Mouse (Mus musculus) midbrain, embryonic 14.5 days (tissue): ENCODE measurements around the gene Fhod1. TPM values are rescaled to one million over a fixed set of nuclear protein-coding genes. Genes with fewer than 3 reads are reported as not detected.

Source experiments
- ATAC-seq: fragments of 200-750 bp; cut with Nextera tagmentation; 2 replicates; pipeline ENCODE4 v1.8.0; 2017; ENCODE audit warnings: moderate number of reproducible peaks, moderate library complexity; ENCODE audit not compliant: low FRiP score, low TSS enrichment
- DNase-seq: peaks from one replicate; pipeline ENCODE4 v3.0.0-alpha.2; 2015
- H3K27ac ChIP-seq: fragments of 300-500 bp; sonication (generic); replicated peaks from 2 replicates; pipeline ENCODE4 v1.5.1; 2014; ENCODE audit warnings: mild to moderate bottlenecking, low read depth, low read length, moderate library complexity
- H3K27me3 ChIP-seq: fragments of 300-500 bp; sonication (generic); 2 replicates; pipeline ENCODE4 v1.6.1; 2014; ENCODE audit warnings: low read length, control low read depth, mixed read lengths; ENCODE audit not compliant: control insufficient read depth, insufficient read depth
- H3K36me3 ChIP-seq: fragments of 300-500 bp; sonication (generic); 2 replicates; pipeline ENCODE4 v1.6.1; 2014; ENCODE audit warnings: low read length, control low read depth; ENCODE audit not compliant: control insufficient read depth, insufficient read depth
- H3K4me1 ChIP-seq: fragments of 300-500 bp; sonication (generic); 2 replicates; pipeline ENCODE4 v1.6.1; 2014; ENCODE audit warnings: mild to moderate bottlenecking, antibody characterized with exemption, low read length, control low read depth; ENCODE audit not compliant: control insufficient read depth, insufficient read depth
- H3K4me2 ChIP-seq: fragments of 300-500 bp; sonication (generic); 2 replicates; pipeline ENCODE4 v1.6.1; 2014; ENCODE audit warnings: mild to moderate bottlenecking, low read length, moderate library complexity
- H3K4me3 ChIP-seq: fragments of 300-500 bp; sonication (generic); replicated peaks from 2 replicates; pipeline ENCODE4 v1.5.1; 2014; ENCODE audit warnings: low read depth, low read length
- H3K9ac ChIP-seq: fragments of 300-500 bp; sonication (generic); replicated peaks from 2 replicates; pipeline ENCODE4 v1.6.1; 2014; ENCODE audit warnings: mild to moderate bottlenecking, low read length, moderate library complexity
- H3K9me3 ChIP-seq: fragments of 300-500 bp; sonication (generic); 2 replicates; pipeline ENCODE4 v1.6.1; 2016; ENCODE audit warnings: low read length, control low read depth, mixed read lengths; ENCODE audit not compliant: control insufficient read depth
- WGBS: fragments of 180-500 bp; shearing (Covaris S2); extraction: QIAGEN DNeasy Blood & Tissue Kit; methylation state at CpG from one replicate; pipeline ENCODE4 v1.1.7; 2014; 5-methylcytosine and 5-hydroxymethylcytosine counted together
- microRNA counts: library from miRNA; unstranded; fragments of <30 nt; microRNA quantifications from one replicate; lab custom pipeline; 2016
- microRNA-seq: library from miRNA; unstranded; fragments of <30 nt; microRNA quantifications from one replicate; pipeline ENCODE4, GENCODE M21; 2016
- polyA plus RNA-seq: library from polyadenylated mRNA; unstranded; fragments of >200 nt; fragmentation: Nextera tagmentation; extraction: Ambion mirVana; gene quantifications from 2 replicates; pipeline ENCODE4 v1.2.1, GENCODE M21; 2014

The Fhod1 gene
- polyA plus RNA-seq, 1 experiment from 2014 or later = 0.84 TPM

DNA sequence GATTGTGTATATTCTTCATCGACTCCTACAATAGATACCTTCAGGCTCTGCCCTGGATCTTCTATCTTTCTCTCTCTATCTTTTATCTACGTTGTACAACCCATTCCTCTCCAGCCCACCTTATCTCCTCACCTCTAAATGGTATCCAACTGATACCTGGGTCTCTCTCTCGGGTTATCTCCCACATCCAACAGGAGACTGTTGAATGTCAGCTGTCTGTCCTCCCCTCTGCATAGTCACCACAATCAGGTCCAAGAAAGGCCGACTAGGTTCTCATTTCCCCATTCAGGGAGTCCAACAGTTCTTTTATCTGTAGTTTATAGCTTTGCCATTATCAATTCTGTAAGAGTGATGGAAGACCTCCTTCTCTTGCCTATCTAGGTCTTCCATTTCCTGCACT, 65.5 kb downstream of the Fhod1 start:
- peaks cover 53% of the 10 kb centered on the region for H3K36me3 ChIP-seq
- peaks cover 26% of the 10 kb centered on the region for H3K4me1 ChIP-seq
- H3K9ac ChIP-seq = no peak overlapping the region
- peaks cover 27% of the 10 kb centered on the region for H3K27me3 ChIP-seq
- H3K27ac ChIP-seq = no peak overlapping the region
- no peak for ATAC-seq
- H3K4me2 ChIP-seq = no peak overlapping the region
- 91% methylated on average over 4 of the region's 4 CpGs for WGBS
- no peak overlapping the region for H3K4me3 ChIP-seq
- no peaks in the 10 kb centered on the region for H3K9me3 ChIP-seq
- no peak for DNase-seq

DNA sequence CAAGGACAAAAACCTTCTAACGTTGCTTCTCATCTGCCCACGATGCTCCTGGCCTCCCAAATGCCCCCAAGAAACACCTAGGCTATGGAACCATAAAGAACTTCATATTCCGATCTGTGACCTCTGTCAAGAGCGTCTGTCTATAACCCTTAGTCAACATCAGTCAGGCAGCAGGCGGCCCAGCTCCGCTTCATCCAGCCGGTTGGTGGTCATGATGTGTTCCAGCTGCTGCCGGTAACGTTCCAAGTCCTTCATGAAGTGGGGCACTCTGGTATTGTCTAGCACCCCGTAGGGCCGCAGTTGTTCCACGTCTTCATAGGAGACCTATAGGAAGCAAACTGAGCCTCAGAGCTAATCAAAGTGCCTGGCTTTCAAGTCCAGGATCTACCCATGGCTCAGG, 65.9 kb downstream of the Fhod1 start:
- Histone ChIP-seq H3K27me3 (peaks cover 31% of the 10 kb centered on the region), H3K9ac (no peak overlapping the region), H3K4me1 (peaks cover 22% of the 10 kb centered on the region), H3K27ac (no peak overlapping the region), H3K4me3 (no peak overlapping the region), H3K4me2 (no peak overlapping the region), H3K9me3 (no peaks in the 10 kb centered on the region), H3K36me3 (peaks cover 53% of the 10 kb centered on the region)
- 90% methylated on average over 12 of the region's 12 CpGs for WGBS
- DNase-seq (no peak), ATAC-seq (no peak)

DNA sequence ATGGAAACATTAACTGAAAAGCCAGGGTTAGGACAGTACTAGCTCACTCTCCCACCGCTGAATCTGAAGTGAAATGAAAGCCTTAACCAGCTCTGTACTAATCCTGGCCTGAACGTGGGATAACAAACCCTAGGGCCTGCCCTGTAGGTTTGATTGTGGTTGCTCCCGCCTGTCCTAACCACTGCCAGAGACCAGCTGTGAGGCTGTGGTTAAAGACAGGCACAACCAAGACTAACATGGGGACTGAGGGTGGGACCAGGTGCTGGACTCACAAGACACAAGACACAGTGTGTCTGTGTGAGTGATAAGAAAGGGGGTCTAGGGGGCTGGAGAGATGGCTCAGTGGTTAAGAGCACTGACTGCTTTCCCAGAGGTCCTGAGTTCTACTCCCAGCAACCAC, 67.2 kb downstream of the Fhod1 start:
- no peak overlapping the region for H3K9ac ChIP-seq
- WGBS = 62% methylated on average over 3 of the region's 3 CpGs
- H3K36me3 ChIP-seq = peaks cover 52% of the 10 kb centered on the region
- ATAC-seq (no peak), DNase-seq (no peak)
- peaks cover 18% of the 10 kb centered on the region; the same call in 1 of the 2 replicates for H3K4me1 ChIP-seq
- H3K9me3 ChIP-seq = no peaks in the 10 kb centered on the region
- H3K4me3 ChIP-seq = no peak overlapping the region
- H3K4me2 ChIP-seq = no peak overlapping the region
- H3K27ac ChIP-seq = no peak overlapping the region
- H3K27me3 ChIP-seq = peaks cover 39% of the 10 kb centered on the region

MicroRNA genes within 50 kb of the gene (microRNA counts, 519-probe panel; counts per million panel counts)
- 4,161 counts per million, percentile 28 among the panel's probes with 10 or more counts for microRNA mmu-miR-328 (lab: Ali Mortazavi, UCI)

Small RNA genes lying within 50 kb of the gene (microRNA-seq; reads per million reads assigned to microRNA genes)
- gene Gm27320 (not detected), gene Mir328 (412 reads per million, percentile 71 among the genes with 10 or more reads in this experiment)

Other genes with a start within 250 kb of the Fhod1 start
- not detected in 2 replicates for gene Ces4a, start 216.2 kb downstream of the Fhod1 start, polyA plus RNA-seq
- gene Cbfb, start 177.3 kb downstream of the Fhod1 start, polyA plus RNA-seq = 25.7 and 34.7 TPM in 2 replicates
- 38.7 and 39.9 TPM in 2 replicates for gene D230025D16Rik, start 122.8 kb downstream of the Fhod1 start, polyA plus RNA-seq
- gene B3gnt9, start 92.8 kb downstream of the Fhod1 start, polyA plus RNA-seq = 3.2 and 5.6 TPM in 2 replicates
- 13.5 and 15.0 TPM in 2 replicates for gene Tradd, start 83.3 kb downstream of the Fhod1 start, polyA plus RNA-seq
- gene Fbxl8, start 83.3 kb downstream of the Fhod1 start, polyA plus RNA-seq = 0.72 and 0.96 TPM in 2 replicates
- 0.14 and 0.35 TPM in 2 replicates for gene Hsf4, start 78.2 kb downstream of the Fhod1 start, polyA plus RNA-seq
- gene Nol3, start 71.8 kb downstream of the Fhod1 start, polyA plus RNA-seq = 3.0 and 4.2 TPM in 2 replicates
- 65.7 and 98.8 TPM in 2 replicates for gene 4931428F04Rik, start 58.1 kb downstream of the Fhod1 start, polyA plus RNA-seq
- gene Exoc3l, start 51.9 kb downstream of the Fhod1 start, polyA plus RNA-seq = 8.6 and 13.1 TPM in 2 replicates
- 43.9 and 51.7 TPM in 2 replicates for gene E2f4, start 50.3 kb downstream of the Fhod1 start, polyA plus RNA-seq
- gene Elmo3, start 42.4 kb downstream of the Fhod1 start, polyA plus RNA-seq = 0.55 and 1.1 TPM in 2 replicates
- 0.72 and 0.86 TPM in 2 replicates for gene Lrrc29, start 21.7 kb downstream of the Fhod1 start, polyA plus RNA-seq
- gene Tmem208, start 21.6 kb downstream of the Fhod1 start, polyA plus RNA-seq = 122 and 149 TPM in 2 replicates
- gene Slc9a5, start 890 bp upstream of the Fhod1 start, polyA plus RNA-seq = 8.3 and 10.2 TPM in 2 replicates
- 1.4 and 3.0 TPM in 2 replicates for gene Plekhg4, start 25.3 kb upstream of the Fhod1 start, polyA plus RNA-seq
- gene Kctd19, start 65.5 kb upstream of the Fhod1 start, polyA plus RNA-seq = not detected in 2 replicates
- 1.5 and 1.7 TPM in 2 replicates for gene Lrrc36, start 65.6 kb upstream of the Fhod1 start, polyA plus RNA-seq
- 91.3 and 108 TPM in 2 replicates for gene Tppp3, start 123.6 kb upstream of the Fhod1 start, polyA plus RNA-seq
- 25.2 and 26.4 TPM in 2 replicates for gene Zdhhc1, start 148.9 kb upstream of the Fhod1 start, polyA plus RNA-seq
- gene Hsd11b2, start 170.8 kb upstream of the Fhod1 start, polyA plus RNA-seq = 5.9 and 9.7 TPM in 2 replicates
- gene Atp6v0d1, start 218.1 kb upstream of the Fhod1 start, polyA plus RNA-seq = 227 and 250 TPM in 2 replicates